Mouse (Mus musculus) hindbrain, embryonic 12.5 days (tissue): Measurements from ENCODE around the gene Stk38l. TPM values are rescaled to one million over a fixed set of nuclear protein-coding genes. Genes with fewer than 3 reads are reported as not detected.

Experiments
- ATAC-seq: fragments of 200-750 bp; cut with Nextera tagmentation; 2 replicates; pipeline ENCODE4 v1.8.0; 2017; ENCODE audit warnings: moderate TSS enrichment; ENCODE audit not compliant: low FRiP score
- H3K27ac ChIP-seq: fragments of 300-500 bp; sonication (generic); 2 replicates; pipeline ENCODE4 v1.5.1; 2016; ENCODE audit warnings: mild to moderate bottlenecking
- H3K27me3 ChIP-seq: fragments of 300-500 bp; sonication (generic); 2 replicates; pipeline ENCODE4 v1.6.1; 2016; ENCODE audit warnings: mild to moderate bottlenecking
- H3K36me3 ChIP-seq: fragments of 300-500 bp; sonication (generic); 2 replicates; pipeline ENCODE4 v1.6.1; 2016; ENCODE audit warnings: mild to moderate bottlenecking
- H3K4me1 ChIP-seq: fragments of 300-500 bp; sonication (generic); 2 replicates; pipeline ENCODE4 v1.6.1; 2016
- H3K4me2 ChIP-seq: fragments of 300-500 bp; sonication (generic); replicated peaks from 2 replicates; pipeline ENCODE4 v1.6.1; 2016; ENCODE audit warnings: mild to moderate bottlenecking
- H3K4me3 ChIP-seq: fragments of 300-500 bp; sonication (generic); 2 replicates; pipeline ENCODE4 v1.5.1; 2016; ENCODE audit warnings: mild to moderate bottlenecking
- H3K9ac ChIP-seq: fragments of 300-500 bp; sonication (generic); 2 replicates; pipeline ENCODE4 v1.6.1; 2016; ENCODE audit warnings: mild to moderate bottlenecking, moderate library complexity
- H3K9me3 ChIP-seq: fragments of 300-500 bp; sonication (generic); replicated peaks from 2 replicates; pipeline ENCODE4 v1.6.1; 2016; ENCODE audit warnings: mild to moderate bottlenecking
- WGBS: fragments of 180-500 bp; shearing (Covaris S2); methylation state at CpG from one replicate; pipeline ENCODE4 v1.1.7; 2016; 5-methylcytosine and 5-hydroxymethylcytosine counted together
- polyA plus RNA-seq: library from polyadenylated mRNA; unstranded; fragments of >200 nt; fragmentation: Nextera tagmentation; extraction: Ambion mirVana; gene quantifications from 2 replicates; pipeline ENCODE4 v1.2.1, GENCODE M21; 2016

The Stk38l gene
- polyA plus RNA-seq, 1 experiment from 2014 or later = 19.4 TPM

GRCm38 (mm10) chr6:146793527-146793926 lies 68.7 kb downstream of the Stk38l start:
- H3K9me3 ChIP-seq = no peaks in the 10 kb centered on the region
- no peak overlapping the region for H3K27ac ChIP-seq
- no peak overlapping the region for H3K4me2 ChIP-seq
- no peak for ATAC-seq
- no peak overlapping the region for H3K9ac ChIP-seq
- peaks cover 11% of the 10 kb centered on the region for H3K4me1 ChIP-seq
- no peak overlapping the region for H3K4me3 ChIP-seq
- no peaks in the 10 kb centered on the region for H3K36me3 ChIP-seq
- WGBS = 84% methylated on average over 3 of the region's 3 CpGs
- peaks cover 15% of the 10 kb centered on the region; the same call in 1 of the 2 replicates for H3K27me3 ChIP-seq

- no peaks in the 10 kb centered on the region for H3K9me3 ChIP-seq
- no peak overlapping the region for H3K27ac ChIP-seq
- no peak; the same call in 1 of the 2 replicates for ATAC-seq
- peak overlapping the region; percentile 51 for H3K4me3 ChIP-seq
- peaks cover 15% of the 10 kb centered on the region; the same call in 1 of the 2 replicates for H3K27me3 ChIP-seq
- H3K9ac ChIP-seq = peak overlapping the region; percentile 67; the same call in 1 of the 2 replicates
- WGBS = 17% methylated on average over 22 of the region's 22 CpGs
- H3K36me3 ChIP-seq = no peaks in the 10 kb centered on the region
- peak overlapping the region; percentile 93 for H3K4me2 ChIP-seq
- peaks cover 11% of the 10 kb centered on the region for H3K4me1 ChIP-seq
Observed at GRCm38 (mm10) chr6:146795166-146795923, 70.5 kb downstream of the Stk38l start.

- Histone ChIP-seq H3K4me3 (peak within 1 kb of the TSS; percentile 51), H3K4me1 (peaks cover 11% of the 10 kb centered on the region), H3K27me3 (peaks cover 15% of the 10 kb centered on the region; the same call in 1 of the 2 replicates), H3K27ac (no peak within 1 kb of the TSS), H3K9me3 (no peaks in the 10 kb centered on the region), H3K36me3 (no peaks in the 10 kb centered on the region), H3K4me2 (peak within 1 kb of the TSS; percentile 93), H3K9ac (peak within 1 kb of the TSS; percentile 67)
- peak; percentile 93 for ATAC-seq
- WGBS = 2% methylated on average over 33 of the region's 36 CpGs
Observed at GRCm38 (mm10) chr6:146795924-146796545, 71.2 kb downstream of the Stk38l start, which contains the start of gene Arntl2. TSS of gene Arntl2 (plus strand) at chr6:146796055.

DNA sequence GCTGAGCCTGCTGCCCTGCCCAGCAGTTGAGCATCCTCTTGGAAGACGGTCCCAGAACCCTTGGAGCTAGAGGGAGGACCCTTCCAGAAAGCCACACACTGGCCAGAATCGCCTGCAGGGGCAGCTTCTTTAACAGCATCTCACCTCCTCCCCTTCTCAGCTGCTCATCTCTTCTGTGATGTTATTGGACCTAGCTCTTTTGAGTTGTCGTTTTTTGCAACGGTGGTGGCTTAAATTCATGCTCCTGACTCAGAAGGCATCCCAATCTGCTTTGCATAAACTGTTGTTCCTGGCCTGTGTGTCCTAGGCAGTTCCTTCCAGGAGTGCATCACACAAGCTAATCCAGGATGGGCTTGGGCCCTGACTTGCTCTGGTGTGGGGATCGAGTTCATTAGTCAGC lies 72.7 kb downstream of the Stk38l start:
- Histone ChIP-seq H3K36me3 (no peaks in the 10 kb centered on the region), H3K9me3 (no peaks in the 10 kb centered on the region), H3K9ac (no peak overlapping the region), H3K27me3 (peaks cover 15% of the 10 kb centered on the region; the same call in 1 of the 2 replicates), H3K4me3 (no peak overlapping the region), H3K27ac (no peak overlapping the region), H3K4me2 (no peak overlapping the region), H3K4me1 (peaks cover 11% of the 10 kb centered on the region)
- ATAC-seq = no peak
- WGBS = 71% methylated on average over 5 of the region's 5 CpGs

DNA sequence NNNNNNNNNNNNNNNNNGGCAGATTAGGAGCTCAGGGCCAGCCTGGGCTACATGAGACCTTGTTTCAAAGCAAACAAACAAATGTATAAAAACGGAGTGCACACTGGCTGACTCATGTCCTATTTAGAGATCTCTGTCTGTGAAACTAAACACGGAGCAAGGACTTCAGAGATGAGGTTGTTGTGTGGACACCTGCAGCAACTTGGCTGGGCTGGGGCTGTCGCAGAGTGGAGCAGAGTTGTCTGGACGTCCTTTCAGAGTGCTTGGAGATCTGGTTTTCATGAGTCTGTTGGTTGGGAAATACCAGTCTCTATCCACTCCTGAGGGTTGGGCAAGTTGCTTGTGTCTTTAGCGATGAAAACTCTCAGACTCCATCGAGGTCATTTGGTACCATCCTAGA lies 85.2 kb downstream of the Stk38l start:
- H3K4me1 ChIP-seq = no peaks in the 10 kb centered on the region
- no peak overlapping the region for H3K27ac ChIP-seq
- WGBS = 89% methylated on average over 6 of the region's 6 CpGs
- H3K4me3 ChIP-seq = no peak overlapping the region
- no peak overlapping the region for H3K9ac ChIP-seq
- H3K27me3 ChIP-seq = no peaks in the 10 kb centered on the region
- no peaks in the 10 kb centered on the region for H3K9me3 ChIP-seq
- no peak overlapping the region for H3K4me2 ChIP-seq
- ATAC-seq = no peak
- H3K36me3 ChIP-seq = no peaks in the 10 kb centered on the region

DNA sequence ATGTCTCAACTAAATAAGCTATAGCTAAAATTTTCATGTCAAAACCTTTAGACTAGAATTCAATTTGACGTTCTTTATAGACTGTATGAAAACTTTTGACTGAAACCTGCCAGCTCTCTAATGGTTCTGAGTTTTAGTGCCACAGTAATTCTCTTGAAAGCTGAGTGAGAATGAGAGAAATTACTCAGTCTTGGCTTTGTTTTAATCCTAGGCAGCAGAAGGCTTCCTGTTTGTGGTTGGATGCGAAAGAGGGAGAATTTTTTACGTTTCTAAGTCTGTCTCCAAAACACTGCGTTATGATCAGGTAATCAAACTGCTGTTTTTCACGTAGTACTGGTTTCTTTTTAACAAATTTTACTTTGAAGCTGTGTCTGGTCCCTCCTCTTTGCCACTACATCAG lies 88.2 kb downstream of the Stk38l start:
- Histone ChIP-seq H3K9ac (no peak overlapping the region), H3K27me3 (no peaks in the 10 kb centered on the region), H3K36me3 (no peaks in the 10 kb centered on the region), H3K4me3 (no peak overlapping the region), H3K27ac (no peak overlapping the region), H3K4me1 (no peaks in the 10 kb centered on the region), H3K4me2 (no peak overlapping the region), H3K9me3 (no peaks in the 10 kb centered on the region)
- ATAC-seq = no peak
- 90% methylated on average over 5 of the region's 5 CpGs for WGBS

DNA sequence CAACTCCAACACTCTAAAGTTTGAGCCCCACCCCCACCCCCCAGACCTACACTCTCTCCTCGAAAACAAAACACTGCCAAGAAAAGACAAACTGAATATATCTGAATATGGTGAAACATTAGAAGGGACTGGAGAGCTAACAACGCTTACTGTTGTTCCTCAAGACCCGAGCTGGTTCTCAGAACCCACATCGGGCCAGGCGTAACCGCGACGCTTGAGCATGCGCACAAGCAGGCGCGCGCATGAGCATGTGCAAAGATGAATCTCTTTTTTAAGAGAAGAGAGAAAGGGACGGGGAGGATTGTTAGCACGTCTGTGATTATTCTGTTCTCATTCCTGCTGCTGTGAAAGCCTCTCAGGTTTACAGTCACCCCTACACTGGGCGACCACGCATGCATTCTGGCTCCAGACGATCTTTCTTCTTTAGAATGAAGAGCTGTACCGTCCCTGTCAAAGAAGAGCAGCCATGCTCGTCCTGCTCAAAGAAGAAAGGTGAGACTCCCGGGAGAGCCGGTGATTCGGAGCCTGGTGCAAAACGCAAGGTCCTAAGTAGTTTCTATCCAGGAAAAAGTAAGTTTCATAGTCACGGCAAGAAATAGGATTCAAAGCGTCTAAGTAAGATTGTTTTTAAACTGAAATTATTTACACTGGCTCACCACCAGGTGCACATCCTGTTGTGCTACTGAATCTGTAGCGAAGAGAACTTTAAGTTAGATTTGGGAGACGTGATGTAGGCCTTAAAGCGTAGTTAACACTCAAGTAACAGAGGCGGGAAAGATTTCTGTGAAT lies 95.6 kb downstream of the Stk38l start:
- no peak for ATAC-seq
- H3K4me3 ChIP-seq = no peak overlapping the region
- no peaks in the 10 kb centered on the region for H3K36me3 ChIP-seq
- no peaks in the 10 kb centered on the region for H3K9me3 ChIP-seq
- no peak overlapping the region for H3K4me2 ChIP-seq
- no peak overlapping the region for H3K27ac ChIP-seq
- no peaks in the 10 kb centered on the region for H3K4me1 ChIP-seq
- 81% methylated on average over 29 of the region's 29 CpGs for WGBS
- no peaks in the 10 kb centered on the region for H3K27me3 ChIP-seq
- H3K9ac ChIP-seq = no peak overlapping the region

GRCm38 (mm10) chr6:146821958-146822357 lies 97.2 kb downstream of the Stk38l start:
- Histone ChIP-seq H3K4me1 (no peaks in the 10 kb centered on the region), H3K27me3 (no peaks in the 10 kb centered on the region), H3K9ac (no peak overlapping the region), H3K4me2 (no peak overlapping the region), H3K4me3 (no peak overlapping the region), H3K36me3 (no peaks in the 10 kb centered on the region), H3K27ac (no peak overlapping the region), H3K9me3 (no peaks in the 10 kb centered on the region)
- ATAC-seq = no peak
- 94% methylated on average over 13 of the region's 13 CpGs for WGBS

DNA sequence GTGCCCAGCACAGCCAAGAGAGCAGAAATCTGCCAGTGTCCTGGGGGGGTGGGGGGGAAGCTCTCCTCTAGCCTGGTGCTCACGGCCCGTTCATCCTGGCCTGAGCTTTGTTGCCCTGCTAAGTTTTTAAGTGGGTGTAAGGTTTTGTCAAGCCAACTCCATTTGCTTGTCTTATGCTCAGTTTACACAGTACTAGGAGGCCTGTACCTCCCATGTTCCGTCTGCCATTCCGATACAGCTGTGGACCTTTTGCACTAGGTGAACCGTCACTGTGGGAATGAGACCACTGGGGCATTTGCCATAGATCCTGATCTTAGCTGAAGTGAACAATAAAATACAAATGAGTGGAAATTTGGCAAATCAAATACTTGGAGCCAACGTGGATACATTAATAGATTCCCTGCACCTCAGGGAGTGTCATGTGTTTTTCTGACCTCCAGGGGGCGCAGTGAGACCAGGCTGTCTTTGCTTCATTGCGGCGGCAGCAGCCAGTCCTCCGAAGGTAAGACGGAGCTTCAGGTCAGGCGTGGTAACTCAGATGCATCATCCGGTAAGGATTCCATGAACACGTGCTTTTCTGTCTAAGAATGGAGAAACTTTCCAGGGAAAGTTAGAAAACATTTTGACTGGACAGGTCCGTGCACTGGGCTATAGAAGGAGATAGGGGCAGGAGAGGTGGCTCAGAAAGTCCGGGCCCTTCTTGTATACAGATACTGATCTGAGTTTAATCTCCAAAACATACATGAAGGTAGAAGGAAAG lies 100.1 kb downstream of the Stk38l start:
- H3K4me3 ChIP-seq = no peak overlapping the region
- no peak overlapping the region for H3K4me2 ChIP-seq
- no peak overlapping the region for H3K9ac ChIP-seq
- 44% methylated on average over 16 of the region's 16 CpGs for WGBS
- H3K36me3 ChIP-seq = no peaks in the 10 kb centered on the region
- peak; percentile 52 for ATAC-seq
- H3K27me3 ChIP-seq = no peaks in the 10 kb centered on the region
- no peaks in the 10 kb centered on the region for H3K4me1 ChIP-seq
- H3K27ac ChIP-seq = no peak overlapping the region
- H3K9me3 ChIP-seq = no peaks in the 10 kb centered on the region

GRCm38 (mm10) chr6:146825487-146825773 lies 100.6 kb downstream of the Stk38l start:
- Histone ChIP-seq H3K27ac (no peak overlapping the region), H3K36me3 (no peaks in the 10 kb centered on the region), H3K9me3 (no peaks in the 10 kb centered on the region), H3K27me3 (no peaks in the 10 kb centered on the region), H3K4me3 (no peak overlapping the region), H3K4me1 (no peaks in the 10 kb centered on the region), H3K9ac (no peak overlapping the region), H3K4me2 (no peak overlapping the region)
- ATAC-seq = no peak
- 84% methylated on average over 1 of the region's 1 CpGs for WGBS
